Mouse (Mus musculus) B cell, adult (primary cell): Measurements from ENCODE around the gene Nap1l3. TPM values are rescaled to one million over a fixed set of nuclear protein-coding genes. Genes with fewer than 3 reads are reported as not detected.

ENCODE experiments used
- total RNA-seq: library from RNA; stranded (reverse); gene quantifications from 4 replicates; pipeline ENCODE4 v1.2.4, GENCODE M21; 2023; ENCODE audit not compliant: inconsistent age

Nap1l3 gene
- total RNA-seq: 0.48 to 1.0 TPM (median 0.53 TPM) in 4 replicates

DNA sequence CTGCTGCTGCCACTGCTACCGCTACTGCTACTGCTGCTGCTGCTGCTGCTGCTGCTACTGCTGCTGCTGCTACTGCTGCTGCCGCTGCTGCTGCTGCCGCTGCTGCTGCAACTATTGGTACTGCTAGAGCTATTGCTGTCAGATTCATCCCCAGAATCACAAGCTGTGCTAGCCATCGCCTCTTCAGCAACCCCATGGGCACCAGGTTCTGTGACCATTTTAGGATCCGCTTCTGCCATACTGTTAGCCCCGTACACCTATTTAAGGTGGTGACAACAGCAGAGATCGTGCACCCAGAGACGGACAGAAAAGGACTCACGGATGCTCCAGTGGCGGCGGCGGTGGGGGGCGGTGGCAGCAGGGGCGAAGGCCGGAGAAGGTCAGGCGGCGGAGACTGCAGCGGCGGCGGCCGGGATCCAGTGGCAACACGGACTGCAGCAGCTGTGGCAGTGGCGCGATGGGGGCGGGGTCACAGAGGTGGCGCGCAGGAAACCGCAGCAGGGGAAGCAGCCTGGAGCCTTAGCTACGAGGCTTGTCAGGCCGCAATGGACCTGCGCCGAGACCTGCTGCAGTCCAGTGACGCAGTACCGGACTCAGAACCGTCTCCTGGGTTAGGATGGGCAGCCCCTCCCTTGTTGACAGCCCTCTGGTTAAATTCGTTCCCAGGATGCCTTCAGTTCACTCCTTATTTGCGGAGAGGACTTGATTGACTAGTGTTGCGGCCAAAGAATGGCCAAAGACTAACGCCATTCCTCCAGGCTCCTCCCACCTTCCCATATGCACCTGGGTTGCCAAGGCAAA is at the start of gene Nap1l3:
Nap1l3 (minus strand) TSS at position 621 of the 801 bp plus-strand sequence.

